9 mouse cellular contexts compared by ENCODE assay signal in the genomic region with DNA sequence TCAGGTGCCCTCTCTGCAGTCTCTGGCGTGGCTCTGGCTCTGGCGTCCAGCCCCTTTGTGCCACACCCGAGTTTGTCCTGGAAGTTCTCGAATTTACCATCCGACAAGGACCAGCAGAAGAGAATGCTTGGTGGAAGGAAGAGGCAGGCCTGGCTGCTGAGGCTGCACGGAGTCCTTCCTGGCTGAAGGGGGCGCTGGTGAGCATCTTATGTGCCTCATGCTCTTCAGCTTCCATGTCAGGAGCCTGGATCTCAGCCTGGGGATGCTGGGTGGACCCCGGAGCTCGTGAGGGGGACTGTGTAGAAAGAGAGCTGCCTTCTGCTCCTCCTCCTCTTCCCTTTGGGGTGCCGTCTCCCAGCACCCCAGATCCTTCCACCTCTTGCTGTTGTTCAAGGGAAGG. TPM values are rescaled to one million over a fixed set of nuclear protein-coding genes. Genes with fewer than 3 reads are reported as not detected.
A peak's percentile ranks its signal among the peaks of the same experiment; 100 is the strongest.
DNase-seq lines count a peak whose midpoint lies in the region; ATAC-seq and TF ChIP-seq lines count a peak whose summit lies in the region.
"Had no signal": no experiment of that assay in that cellular context is flagged by ENCODE, and none has a peak within 500 bp of the region (broad histone marks: within the 10 kb centered on the region; RNA-seq: fewer than 3 reads in every experiment).

No protein-coding gene starts in this region.

- no peak for TF ChIP-seq EP300 in liver, embryonic 14.5 days (IDR thresholded peaks at IDR 0.05; ENCODE audit: low read depth)

- DNase-seq in adrenal gland, postnatal 14 days = peak; percentile 73
- DNase-seq in adrenal gland, adult 8-10 months = no peak
- DNase-seq in layer of hippocampus, adult 2 months (ENCODE audit: low spot score in 2 of 2) = peak in 1 of 2 experiments; percentile 37
- no peak for DNase-seq in layer of hippocampus, adult 9-10 months (ENCODE audit: low spot score)
- peak in 2 of 3 experiments; percentile 31 to 33 for DNase-seq in liver, embryonic 14.5 days (ENCODE audit: low read depth in 3 of 3, low spot score in 3 of 3)
- peak; percentile 39 to 82 for DNase-seq in spleen, postnatal 4 days (ENCODE audit: low spot score in 2 of 2)
- DNase-seq in urinary bladder, postnatal 25 days (ENCODE audit: low spot score) = no peak

- no peak overlapping the region for H3K27ac ChIP-seq in layer of hippocampus, adult 2 months
- H3K27ac ChIP-seq in bone marrow, adult 2 months (ENCODE audit: control insufficient read depth, insufficient read depth, low read depth, low read length, poor library complexity) = no peak overlapping the region
- H3K27ac ChIP-seq in liver, embryonic 14.5 days = no peak overlapping the region

- H3K27me3 ChIP-seq in liver, embryonic 14.5 days (ENCODE audit: control insufficient read depth, insufficient read depth, low read length) = no peaks in the 10 kb centered on the region

- 73% methylated on average over 10 of the region's 10 CpGs for WGBS in bone marrow, adult 2 months
- WGBS in liver, embryonic 14.5 days (ENCODE audit: insufficient replicate concordance) = 49% methylated on average over 10 of the region's 10 CpGs

- no peaks in the 10 kb centered on the region for H3K4me1 ChIP-seq in bone marrow, adult 2 months (ENCODE audit: control insufficient read depth, insufficient read depth, low read length)
- H3K4me1 ChIP-seq in liver, embryonic 14.5 days (replicated peaks; ENCODE audit: control insufficient read depth in 2 of 2, insufficient read depth in 2 of 2, low read length in 1 of 2) = peaks cover 0 to 3% of the 10 kb centered on the region in 2 experiments; a peak in 2 of 4 replicates

- no peak overlapping the region for H3K4me3 ChIP-seq in layer of hippocampus, adult 2 months
- no peak overlapping the region for H3K4me3 ChIP-seq in bone marrow, adult 2 months (replicated peaks; ENCODE audit: control insufficient read depth, low read depth, low read length)
- no peak overlapping the region for H3K4me3 ChIP-seq in liver, embryonic 14.5 days (ENCODE audit: insufficient read depth in 1 of 2, low read depth in 2 of 2, low read length in 2 of 2)

- peak; percentile 75 for TF ChIP-seq CTCF in layer of hippocampus, adult 2 months (conservative IDR thresholded peaks at IDR 0.05)
- TF ChIP-seq CTCF in bone marrow, adult 2 months (IDR thresholded peaks at IDR 0.05; ENCODE audit: control insufficient read depth, insufficient read depth, low read length) = peak; percentile 72
- TF ChIP-seq CTCF in liver, embryonic 14.5 days (IDR thresholded peaks at IDR 0.05; ENCODE audit: low read depth) = peak; percentile 81

- H3K36me3 ChIP-seq in liver, embryonic 14.5 days (replicated peaks; ENCODE audit: control insufficient read depth, insufficient read depth, low read depth) = no peaks in the 10 kb centered on the region

- H3K9ac ChIP-seq in liver, embryonic 14.5 days (replicated peaks) = no peak overlapping the region

- no peaks in the 10 kb centered on the region for H3K9me3 ChIP-seq in liver, embryonic 14.5 days (ENCODE audit: control insufficient read depth, low read length)

- ATAC-seq in liver, embryonic 14.5 days (ENCODE audit: insufficient read depth) = peak; percentile 26; the same call in 1 of the 2 replicates

- no peak for TF ChIP-seq POLR2A in bone marrow, adult 2 months (IDR thresholded peaks at IDR 0.05; ENCODE audit: borderline replicate concordance, control insufficient read depth, low read depth, low read length)

- H3K4me2 ChIP-seq in liver, embryonic 14.5 days (ENCODE audit: low read depth) = no peak overlapping the region

RNA-seq across cellular contexts. Expression of gene Gnmt, which starts 7.2 kb away (rescaled TPM):
- 6.9 and 124 TPM in 2 replicates for total RNA-seq in adrenal gland, postnatal 14 days (2021)
- 1 to 10 TPM; 1.2 to 1.8 (median 1.6) TPM for total RNA-seq in adrenal gland, adult 8-10 months (2022)
- total RNA-seq in layer of hippocampus, adult 2 months (2021) = 1 to 10 TPM in 1 of 2 experiments, under 1 TPM in 1; 0.90 to 1.2 TPM
- polyA plus RNA-seq in bone marrow, adult 2 months (2011; ENCODE audit: insufficient read depth, insufficient read length, low replicate concordance, missing spikeins) = 2.9 and 3.0 TPM in 2 replicates
- polyA plus RNA-seq in liver, embryonic 14.5 days (2012; rRNA removed) = 15.7 and 18.3 TPM in 2 replicates
- polyA plus RNA-seq in liver, embryonic 14.5 days (2014; fragmentation: Nextera tagmentation; extraction: Ambion mirVana) = 30.8 and 31.2 TPM in 2 replicates
- total RNA-seq: hematopoietic stem cell, adult 5-6 weeks had no signal

RNA-seq across cellular contexts. Expression of gene Cnpy3, which starts 15.9 kb away (rescaled TPM):
- 41.0 and 43.1 TPM in 2 replicates for total RNA-seq in adrenal gland, postnatal 14 days (2021)
- total RNA-seq in adrenal gland, adult 8-10 months (2022) = 10 to 100 TPM; 66.6 to 74.1 (median 70.7) TPM
- total RNA-seq in layer of hippocampus, adult 2 months (2021) = 10 to 100 TPM; 67.9 to 72.4 TPM
- polyA plus RNA-seq in bone marrow, adult 2 months (2011; ENCODE audit: insufficient read depth, insufficient read length, low replicate concordance, missing spikeins) = 25.4 and 46.3 TPM in 2 replicates
- polyA plus RNA-seq in liver, embryonic 14.5 days (2012; rRNA removed) = 15.0 and 18.0 TPM in 2 replicates
- 17.7 and 20.7 TPM in 2 replicates for polyA plus RNA-seq in liver, embryonic 14.5 days (2014; fragmentation: Nextera tagmentation; extraction: Ambion mirVana)

RNA-seq across cellular contexts. Expression of gene Pex6, which starts 24.9 kb away (rescaled TPM):
- 70.2 and 72.3 TPM in 2 replicates for total RNA-seq in adrenal gland, postnatal 14 days (2021)
- 10 to 100 TPM; 56.2 to 74.2 (median 61.8) TPM for total RNA-seq in adrenal gland, adult 8-10 months (2022)
- total RNA-seq in layer of hippocampus, adult 2 months (2021) = 10 to 100 TPM; 53.6 to 58.4 TPM
- 22.6 and 28.8 TPM in 2 replicates for polyA plus RNA-seq in bone marrow, adult 2 months (2011; ENCODE audit: insufficient read depth, insufficient read length, low replicate concordance, missing spikeins)
- 9.3 and 9.6 TPM in 2 replicates for polyA plus RNA-seq in liver, embryonic 14.5 days (2012; rRNA removed)
- polyA plus RNA-seq in liver, embryonic 14.5 days (2014; fragmentation: Nextera tagmentation; extraction: Ambion mirVana) = 5.3 and 7.1 TPM in 2 replicates

RNA-seq across cellular contexts. Expression of gene Ptcra, which starts 27.4 kb away (rescaled TPM):
- 0.33 TPM in 1 of 2 replicates, not detected in the other for total RNA-seq in adrenal gland, postnatal 14 days (2021)
- not detected for total RNA-seq in adrenal gland, adult 8-10 months (2022)
- not detected for total RNA-seq in layer of hippocampus, adult 2 months (2021)
- 2.0 TPM in 1 of 2 replicates, not detected in the other for polyA plus RNA-seq in bone marrow, adult 2 months (2011; ENCODE audit: insufficient read depth, insufficient read length, low replicate concordance, missing spikeins)
- 0.04 TPM in 2 replicates for polyA plus RNA-seq in liver, embryonic 14.5 days (2012; rRNA removed)
- polyA plus RNA-seq in liver, embryonic 14.5 days (2014; fragmentation: Nextera tagmentation; extraction: Ambion mirVana) = 0.10 and 0.18 TPM in 2 replicates
- total RNA-seq: hematopoietic stem cell, adult 5-6 weeks had no signal

RNA-seq across cellular contexts. Expression of gene Ppp2r5d, which starts 31.2 kb away (rescaled TPM):
- 47.1 and 49.0 TPM in 2 replicates for total RNA-seq in adrenal gland, postnatal 14 days (2021)
- total RNA-seq in adrenal gland, adult 8-10 months (2022) = 10 to 100 TPM; 41.0 to 47.5 (median 42.6) TPM
- 10 to 100 TPM; 88.0 to 91.4 TPM for total RNA-seq in layer of hippocampus, adult 2 months (2021)
- 23.7 and 47.1 TPM in 2 replicates for polyA plus RNA-seq in bone marrow, adult 2 months (2011; ENCODE audit: insufficient read depth, insufficient read length, low replicate concordance, missing spikeins)
- polyA plus RNA-seq in liver, embryonic 14.5 days (2012; rRNA removed) = 21.3 and 24.1 TPM in 2 replicates
- polyA plus RNA-seq in liver, embryonic 14.5 days (2014; fragmentation: Nextera tagmentation; extraction: Ambion mirVana) = 23.6 and 24.4 TPM in 2 replicates

Comparison
In these comparisons a context has a peak if more than half of its experiments do, and no peak if none do; other contexts are left out.
1. DNase-seq: peak in adrenal gland, postnatal 14 days (single experiment), liver, embryonic 14.5 days (2 of 3) and spleen, postnatal 4 days (2 of 2); none in adrenal gland, adult 8-10 months (single experiment), layer of hippocampus, adult 9-10 months (single experiment) and urinary bladder, postnatal 25 days (single experiment).
2. Peak in every context shown above with its lines, with median percentiles within 50 percentile points of each other: CTCF ChIP-seq.